Mouse (Mus musculus) adrenal gland, postnatal 14 days (tissue): ENCODE measurements around the gene Vmn1r149. TPM values are rescaled to one million over a fixed set of nuclear protein-coding genes. Genes with fewer than 3 reads are reported as not detected.
"Not testable (repeated sequence)": the region's sequence is repeated elsewhere in the genome, so short reads cannot be mapped to it uniquely, and the experiment has no call there.

Source experiments
- DNase-seq: peaks from one replicate; pipeline ENCODE4 v3.0.0; 2021; ENCODE audit warnings: mixed read lengths
- long read RNA-seq, 2 experiments: library from polyadenylated mRNA; stranded (forward); transcript quantifications; one replicate each; pipeline ENCODE4 v2.0.0; 2021
- total RNA-seq: library from RNA; stranded (reverse); gene quantifications from 2 replicates; pipeline ENCODE4 v1.2.3, GENCODE M21; 2021

Vmn1r149 gene
- total RNA-seq: not detected in 2 replicates
- long read RNA-seq, experiment 1: 0 reads
- long read RNA-seq, experiment 2: 0 reads

- DNase-seq: not testable (repeated sequence)
Measured at GRCm38 (mm10) chr7:22438129-22438528, at the start of gene Vmn1r149. TSS of gene Vmn1r149 (minus strand) at chr7:22438229.

DNA sequence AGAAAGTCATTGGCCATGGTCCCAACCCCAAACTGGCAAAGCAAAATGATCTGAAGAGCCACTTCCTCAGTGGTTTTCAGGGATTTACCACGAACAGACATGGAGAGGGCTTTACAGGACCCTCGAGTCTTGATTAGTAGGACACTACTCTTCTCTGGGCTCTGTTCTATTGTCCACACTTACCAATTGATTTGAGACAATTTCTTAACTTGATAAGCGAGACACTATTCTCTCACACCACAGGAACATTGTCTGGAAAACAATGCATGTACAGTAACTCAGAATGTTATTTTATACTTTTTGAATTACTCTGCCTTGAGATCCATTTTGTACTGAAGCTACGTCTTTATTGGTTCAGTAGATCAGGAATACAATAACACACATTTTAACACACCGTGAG lies 25.9 kb upstream of the Vmn1r149 start, which contains the start of gene Gm10665:
Gene Gm10665 (minus strand): TSS at position 101 of the 400 bp plus-strand sequence.
- DNase-seq: not testable (repeated sequence)

- not testable (repeated sequence) for DNase-seq
Measured at GRCm38 (mm10) chr7:22413283-22413682, 24.7 kb downstream of the Vmn1r149 start, which contains the start of gene Vmn1r148. TSS of gene Vmn1r148 (plus strand) at chr7:22413583.

Other genes with a start within 250 kb of the Vmn1r149 start
- not detected in 2 replicates for gene Vmn1r143, start 248.9 kb downstream of the Vmn1r149 start, total RNA-seq
- gene Gm8653, start 237.0 kb downstream of the Vmn1r149 start, total RNA-seq: not detected in 2 replicates
- not detected in 2 replicates for gene Gm8453, start 208.7 kb downstream of the Vmn1r149 start, total RNA-seq
- gene Gm4187, start 108.5 kb downstream of the Vmn1r149 start, total RNA-seq: not detected in 2 replicates
- gene Gm8660, start 67.2 kb downstream of the Vmn1r149 start, total RNA-seq: not detected in 2 replicates
- gene Vmn1r148, start 24.6 kb downstream of the Vmn1r149 start, total RNA-seq: not detected in 2 replicates
- gene Gm10665, start 25.8 kb upstream of the Vmn1r149 start, total RNA-seq: not detected in 2 replicates
- not detected in 2 replicates for gene Vmn1r151, start 61.4 kb upstream of the Vmn1r149 start, total RNA-seq
- not detected in 2 replicates for gene Vmn1r152, start 84.7 kb upstream of the Vmn1r149 start, total RNA-seq
- not detected in 2 replicates for gene Gm8677, start 96.7 kb upstream of the Vmn1r149 start, total RNA-seq
- not detected in 2 replicates for gene Gm4201, start 127.1 kb upstream of the Vmn1r149 start, total RNA-seq
- gene Gm4565, start 149.9 kb upstream of the Vmn1r149 start, total RNA-seq: not detected in 2 replicates
- gene Vmn1r155, start 219.8 kb upstream of the Vmn1r149 start, total RNA-seq: not detected in 2 replicates